7 mouse cellular contexts compared by ENCODE assay signal in the genomic region with DNA sequence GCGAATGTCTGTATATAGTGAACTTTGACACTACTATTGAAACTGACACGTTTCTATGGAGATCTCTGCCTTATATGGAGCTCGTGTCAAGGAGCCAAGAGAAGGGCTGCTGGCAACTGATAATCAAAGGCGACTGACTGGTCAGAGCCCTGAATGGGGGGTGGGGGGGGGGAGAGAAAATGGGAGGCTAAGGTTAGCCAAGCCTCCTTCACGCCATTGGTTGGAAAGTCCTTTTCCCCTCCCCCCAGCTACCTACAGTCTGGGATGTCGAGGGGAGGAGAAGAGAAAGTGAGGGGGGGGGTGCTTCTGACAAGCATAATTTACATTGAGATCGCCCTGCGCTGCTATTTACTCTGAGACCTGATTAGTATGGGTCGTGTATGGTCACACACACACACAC. TPM values are rescaled to one million over a fixed set of nuclear protein-coding genes. Genes with fewer than 3 reads are reported as not detected.
DNase-seq lines count a peak whose midpoint lies in the region; ATAC-seq and TF ChIP-seq lines count a peak whose summit lies in the region.

No protein-coding gene starts in this region.

- H3K4me1 ChIP-seq in heart, embryonic 15.5 days (replicated peaks) = peaks cover 23% of the 10 kb centered on the region
- H3K4me1 ChIP-seq in limb, embryonic 14.5 days (ENCODE audit: control insufficient read depth, insufficient read depth, low read length) = peaks cover 13% of the 10 kb centered on the region; the same call in 1 of the 2 replicates
- peaks cover 27% of the 10 kb centered on the region for H3K4me1 ChIP-seq in neural tube, embryonic 13.5 days (replicated peaks)

- peak overlapping the region; percentile 85 for H3K4me3 ChIP-seq in heart, embryonic 15.5 days
- peak overlapping the region; percentile 21 for H3K4me3 ChIP-seq in limb, embryonic 14.5 days (replicated peaks; ENCODE audit: low read length)
- H3K4me3 ChIP-seq in neural tube, embryonic 13.5 days = peak overlapping the region; percentile 97

- peak; percentile 31 for DNase-seq in urinary bladder, postnatal 14 days (ENCODE audit: low spot score)
- no peak for DNase-seq in urinary bladder, postnatal 25 days (ENCODE audit: low spot score)
- DNase-seq in cerebellum, adult 9-11 months = peak; percentile 85
- peak; percentile 62 for DNase-seq in limb, embryonic 14.5 days (ENCODE audit: low spot score)

- no peaks in the 10 kb centered on the region for H3K9me3 ChIP-seq in heart, embryonic 15.5 days (replicated peaks)
- no peaks in the 10 kb centered on the region for H3K9me3 ChIP-seq in limb, embryonic 14.5 days (ENCODE audit: control insufficient read depth, low read length)
- no peaks in the 10 kb centered on the region for H3K9me3 ChIP-seq in neural tube, embryonic 13.5 days

- no peaks in the 10 kb centered on the region for H3K36me3 ChIP-seq in heart, embryonic 15.5 days
- H3K36me3 ChIP-seq in limb, embryonic 14.5 days (ENCODE audit: control insufficient read depth, insufficient read depth, low read length) = no peaks in the 10 kb centered on the region
- 0 out of 2 replicates have a peak, but pooled peaks cover 1% of the 10 kb centered on the region for H3K36me3 ChIP-seq in neural tube, embryonic 13.5 days

- H3K9ac ChIP-seq in heart, embryonic 15.5 days = no peak overlapping the region
- no peak overlapping the region for H3K9ac ChIP-seq in limb, embryonic 14.5 days (ENCODE audit: low read depth, low read length, severe bottlenecking)
- H3K9ac ChIP-seq in neural tube, embryonic 13.5 days = peak overlapping the region; percentile 100

- H3K4me2 ChIP-seq in heart, embryonic 15.5 days = peak overlapping the region; percentile 94
- peak overlapping the region; percentile 91 for H3K4me2 ChIP-seq in limb, embryonic 14.5 days (replicated peaks; ENCODE audit: low read depth, low read length, severe bottlenecking)
- H3K4me2 ChIP-seq in neural tube, embryonic 13.5 days = peak overlapping the region; percentile 88

- no peak for TF ChIP-seq POLR2A in limb, embryonic 14.5 days (IDR thresholded peaks at IDR 0.05; ENCODE audit: borderline replicate concordance, extremely low read depth, insufficient read depth, insufficient read length)

- 0% methylated on average over 9 of the region's 9 CpGs for WGBS in heart, embryonic 15.5 days
- 0% methylated on average over 9 of the region's 9 CpGs for WGBS in limb, embryonic 14.5 days
- WGBS in neural tube, embryonic 13.5 days = under 1% methylated on average over 8 of the region's 9 CpGs

- peak; percentile 7; the same call in 1 of the 2 replicates for ATAC-seq in heart, embryonic 15.5 days (replicated peaks; ENCODE audit: insufficient number of reproducible peaks, insufficient read depth, low FRiP score, low read depth)
- no peak for ATAC-seq in limb, embryonic 14.5 days (ENCODE audit: low FRiP score, low read depth)
- ATAC-seq in neural tube, embryonic 13.5 days (ENCODE audit: low read depth) = peak; percentile 44
- no peak for ATAC-seq in erythroid progenitor cell, adult 5-6 weeks (replicated peaks; ENCODE audit: low FRiP score, poor library complexity, severe bottlenecking)

- H3K27me3 ChIP-seq in heart, embryonic 15.5 days = peaks cover 38% of the 10 kb centered on the region
- peaks cover 66% of the 10 kb centered on the region for H3K27me3 ChIP-seq in limb, embryonic 14.5 days (ENCODE audit: control insufficient read depth, insufficient read depth, low read length)
- no peaks in the 10 kb centered on the region for H3K27me3 ChIP-seq in neural tube, embryonic 13.5 days

- H3K27ac ChIP-seq in heart, embryonic 15.5 days = peak overlapping the region; percentile 45
- H3K27ac ChIP-seq in limb, embryonic 14.5 days (replicated peaks; ENCODE audit: low read depth, low read length) = no peak overlapping the region
- H3K27ac ChIP-seq in neural tube, embryonic 13.5 days (replicated peaks) = peak overlapping the region; percentile 100

RNA-seq across cellular contexts. Expression of a gene that starts 0.8 kb away (rescaled TPM):
- 3.2 and 4.5 TPM in 2 replicates for polyA plus RNA-seq in heart, embryonic 15.5 days (2015; fragmentation: Nextera tagmentation; extraction: Ambion mirVana)
- polyA plus RNA-seq in limb, embryonic 14.5 days (2012; rRNA removed) = 16.6 and 26.6 TPM in 2 replicates
- 1.6 and 2.1 TPM in 2 replicates for polyA plus RNA-seq in limb, embryonic 14.5 days (2014; fragmentation: Nextera tagmentation; extraction: Ambion mirVana)
- polyA plus RNA-seq in neural tube, embryonic 13.5 days (2015; fragmentation: Nextera tagmentation; extraction: Ambion mirVana) = 46.8 and 47.9 TPM in 2 replicates
- total RNA-seq in erythroid progenitor cell, adult 5-6 weeks (2015; ENCODE audit: low replicate concordance) = not detected in 2 replicates
- not detected in 2 replicates for total RNA-seq in erythroid progenitor cell, adult 5-6 weeks (2017; ENCODE audit: low replicate concordance)

Comparison
In these comparisons a context has a peak if more than half of its experiments do, and no peak if none do; other contexts are left out.
1. ATAC-seq: peak in heart, embryonic 15.5 days (single experiment) and neural tube, embryonic 13.5 days (single experiment); none in limb, embryonic 14.5 days (single experiment) and erythroid progenitor cell, adult 5-6 weeks (single experiment).
2. H3K4me3 ChIP-seq: peak in every context shown above with its lines; median percentile 97 in neural tube, embryonic 13.5 days; 85 in heart, embryonic 15.5 days; 21 in limb, embryonic 14.5 days.
3. Peak in every context shown above with its lines, with median percentiles within 50 percentile points of each other: H3K4me2 ChIP-seq.